Mouse (Mus musculus) macrophage (primary cell): ENCODE data around the gene Dnajb2. TPM values are rescaled to one million over a fixed set of nuclear protein-coding genes. Genes with fewer than 3 reads are reported as not detected.

Experiments
- H3K27ac ChIP-seq: fragments of 350-480 bp; formaldehyde crosslinking; 2 replicates; pipeline ENCODE4 v1.9.0; 2021
- H3K36me3 ChIP-seq: fragments of 350-480 bp; formaldehyde crosslinking; 2 replicates; pipeline ENCODE4 v1.9.0; 2021; ENCODE audit errors: inconsistent target
- H3K4me3 ChIP-seq: fragments of 350-480 bp; formaldehyde crosslinking; 2 replicates; pipeline ENCODE4 v1.9.0; 2021; ENCODE audit errors: inconsistent target
- H3K79me2 ChIP-seq: fragments of 350-480 bp; formaldehyde crosslinking; 2 replicates; pipeline ENCODE4 v1.9.0; 2021; ENCODE audit errors: inconsistent target
- WGBS: methylation state at CpG from one replicate; pipeline ENCODE4 v1.1.7; 2026; ENCODE audit warnings: inconsistent platforms; ENCODE audit not compliant: missing documents; 5-methylcytosine and 5-hydroxymethylcytosine counted together
- polyA plus RNA-seq: library from polyadenylated mRNA; stranded (reverse); fragments of 250-400 nt; gene quantifications from 3 replicates; pipeline ENCODE4 v1.2.4, GENCODE M21; 2018; ENCODE audit warnings: inconsistent platforms

Dnajb2 gene
- polyA plus RNA-seq, 1 experiment from 2014 or later, result 9.7 TPM

GRCm38 (mm10) chr1:75213096-75213495 lies 23.1 kb upstream of the Dnajb2 start:
- no peak overlapping the region for H3K4me3 ChIP-seq
- 7% methylated on average over 7 of the region's 7 CpGs for WGBS

DNA sequence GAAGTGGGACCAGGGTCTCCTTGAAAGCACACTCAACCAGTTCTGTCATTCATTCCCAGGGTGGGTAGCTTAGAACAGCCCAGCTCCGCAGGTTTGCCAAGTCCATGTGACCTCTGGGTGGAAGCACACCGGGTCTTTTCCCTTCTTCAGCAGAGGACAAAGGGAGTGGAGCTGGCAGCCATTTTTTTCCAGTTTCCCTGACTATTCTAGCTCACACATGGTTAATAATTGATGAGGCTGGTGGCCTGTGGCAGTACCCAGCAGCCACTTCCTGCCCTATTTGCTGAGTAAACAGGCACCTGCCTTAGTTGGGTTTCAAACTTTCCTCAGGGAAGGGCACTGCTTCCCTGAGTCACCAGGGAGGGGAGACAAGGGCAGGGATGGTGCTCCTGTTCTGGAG lies 21.8 kb upstream of the Dnajb2 start:
- Histone ChIP-seq H3K36me3 (peaks cover 21% of the 10 kb centered on the region; the same call in 1 of the 2 replicates), H3K27ac (no peak overlapping the region), H3K79me2 (peaks cover 58% of the 10 kb centered on the region), H3K4me3 (no peak overlapping the region)
- 70% methylated on average over 2 of the region's 2 CpGs for WGBS

More at GRCm38 (mm10) chr1:75213096-75213495, 23.1 kb upstream of the Dnajb2 start:
- H3K79me2 ChIP-seq, result peaks cover 48% of the 10 kb centered on the region
- H3K36me3 ChIP-seq, result peaks cover 21% of the 10 kb centered on the region; the same call in 1 of the 2 replicates
- no peak overlapping the region for H3K27ac ChIP-seq

GRCm38 (mm10) chr1:75214886-75215285 lies 21.3 kb upstream of the Dnajb2 start:
- Histone ChIP-seq H3K79me2 (peaks cover 58% of the 10 kb centered on the region), H3K36me3 (peaks cover 21% of the 10 kb centered on the region; the same call in 1 of the 2 replicates), H3K4me3 (no peak overlapping the region), H3K27ac (no peak overlapping the region)
- WGBS, result 33% methylated on average over 5 of the region's 5 CpGs

DNA sequence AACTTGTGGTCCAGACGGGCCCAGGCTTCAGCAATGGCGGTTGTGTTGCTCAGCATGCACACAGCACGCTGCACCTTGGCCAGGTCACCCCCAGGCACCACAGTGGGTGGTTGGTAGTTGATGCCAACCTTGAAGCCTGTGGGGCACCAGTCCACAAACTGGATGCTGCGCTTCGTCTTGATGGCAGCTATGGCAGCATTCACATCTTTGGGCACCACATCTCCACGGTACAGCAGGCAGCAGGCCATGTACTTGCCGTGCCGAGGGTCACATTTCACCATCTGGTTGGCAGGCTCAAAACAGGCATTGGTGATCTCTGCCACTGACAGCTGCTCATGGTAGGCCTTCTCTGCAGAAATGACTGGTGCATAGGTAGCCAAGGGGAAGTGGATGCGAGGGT lies 20.4 kb upstream of the Dnajb2 start:
- Histone ChIP-seq H3K27ac (no peak overlapping the region), H3K79me2 (peaks cover 57% of the 10 kb centered on the region), H3K4me3 (no peak overlapping the region), H3K36me3 (peaks cover 21% of the 10 kb centered on the region; the same call in 1 of the 2 replicates)
- 73% methylated on average over 9 of the region's 9 CpGs for WGBS

DNA sequence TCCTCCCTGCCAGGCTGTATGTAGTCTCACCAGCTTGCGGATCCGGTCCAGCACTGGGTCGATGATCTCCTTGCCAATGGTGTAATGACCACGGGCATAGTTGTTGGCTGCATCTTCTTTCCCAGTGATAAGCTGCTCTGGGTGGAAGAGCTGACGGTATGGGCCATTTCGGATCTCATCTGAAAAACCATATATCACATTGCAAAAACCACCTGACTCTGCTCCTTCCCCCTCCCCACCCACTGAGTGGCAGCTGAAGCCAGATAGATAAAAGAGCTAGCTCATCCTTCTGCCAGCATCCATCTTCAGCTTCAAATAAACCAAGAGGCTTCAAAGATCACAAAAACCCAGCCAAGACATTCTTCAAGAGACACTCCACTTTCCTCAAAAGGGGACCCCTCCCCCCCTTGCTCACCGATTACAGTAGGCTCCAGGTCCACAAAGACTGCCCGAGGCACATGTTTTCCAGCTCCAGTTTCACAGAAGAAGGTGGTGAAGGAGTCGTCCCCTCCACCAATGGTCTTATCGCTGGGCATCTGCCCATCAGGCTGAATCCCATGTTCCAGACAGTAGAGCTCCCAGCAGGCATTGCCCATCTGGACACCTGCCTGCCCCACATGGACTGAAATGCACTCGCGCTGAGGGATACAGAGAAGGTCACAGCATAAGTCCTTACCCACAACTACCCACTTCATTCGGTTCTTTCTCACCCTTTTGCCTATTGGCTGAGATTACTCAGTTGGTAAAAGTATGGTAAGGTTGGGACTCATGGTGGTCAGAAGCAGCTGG lies 19.2 kb upstream of the Dnajb2 start:
- WGBS, result 69% methylated on average over 11 of the region's 13 CpGs
- H3K79me2 ChIP-seq, result peaks cover 45% of the 10 kb centered on the region
- peaks cover 21% of the 10 kb centered on the region; the same call in 1 of the 2 replicates for H3K36me3 ChIP-seq
- H3K27ac ChIP-seq, result no peak overlapping the region
- no peak overlapping the region for H3K4me3 ChIP-seq

DNA sequence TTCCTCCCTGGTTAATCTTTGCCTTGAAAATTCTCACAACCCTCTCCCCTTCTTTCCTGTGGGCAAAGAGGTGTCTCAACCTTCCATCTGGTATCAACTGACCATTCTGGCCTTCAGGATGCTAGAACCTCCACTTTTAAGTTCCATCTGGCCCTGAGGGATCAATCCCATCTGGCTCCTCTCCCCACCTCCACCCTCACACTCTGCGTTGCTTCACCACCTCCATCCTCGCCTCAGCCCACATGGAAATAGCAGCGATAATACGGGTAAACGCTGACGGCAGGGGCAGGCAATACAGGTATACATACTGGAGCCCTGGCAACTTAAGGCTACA lies 18.3 kb upstream of the Dnajb2 start:
- WGBS, result 9% methylated on average over 6 of the region's 6 CpGs
- H3K36me3 ChIP-seq, result peaks cover 21% of the 10 kb centered on the region; the same call in 1 of the 2 replicates
- peaks cover 36% of the 10 kb centered on the region for H3K79me2 ChIP-seq
- H3K27ac ChIP-seq, result no peak overlapping the region
- H3K4me3 ChIP-seq, result peak overlapping the region; percentile 89

DNA sequence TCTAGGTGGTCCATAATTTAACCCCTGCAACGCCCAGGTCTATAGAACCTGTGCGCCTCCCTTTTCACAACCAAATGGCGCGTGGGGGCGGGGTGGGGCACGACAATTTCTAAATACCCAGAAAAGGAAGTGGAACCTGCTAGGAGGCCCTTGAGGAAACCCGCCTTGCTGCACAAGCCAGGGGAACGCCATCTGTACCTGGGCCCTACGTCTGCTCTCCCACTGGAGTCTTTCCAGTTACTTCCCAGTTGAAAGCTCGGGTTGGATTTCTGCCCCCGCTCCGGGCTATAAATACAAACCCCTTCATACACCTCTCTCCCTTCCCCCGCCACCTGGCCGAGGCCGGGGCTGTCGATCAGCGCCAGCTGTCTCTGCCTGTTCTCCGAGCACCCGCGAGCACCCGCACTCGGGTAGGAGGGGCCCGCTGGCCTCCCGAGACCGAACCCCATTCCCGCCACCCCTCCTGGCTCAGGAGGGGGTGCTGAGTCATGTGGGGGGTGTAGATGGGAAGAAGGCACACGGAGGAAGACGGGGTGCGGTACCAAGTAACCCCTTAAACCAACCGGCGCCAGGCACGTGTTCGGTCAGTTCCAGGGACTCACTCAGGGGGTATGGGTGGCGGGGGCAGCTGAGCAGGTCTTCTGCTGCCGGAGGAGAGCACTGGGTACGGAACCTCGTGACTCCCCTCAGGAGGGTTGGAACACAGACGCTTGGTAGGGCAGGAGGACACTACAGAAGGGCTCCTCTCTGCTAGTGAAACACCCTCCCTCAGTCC lies 17.8 kb upstream of the Dnajb2 start:
- WGBS, result under 1% methylated on average over 37 of the region's 38 CpGs
- H3K36me3 ChIP-seq, result peaks cover 21% of the 10 kb centered on the region; the same call in 1 of the 2 replicates
- H3K27ac ChIP-seq, result peak overlapping the region; percentile 62
- H3K79me2 ChIP-seq, result peaks cover 36% of the 10 kb centered on the region
- H3K4me3 ChIP-seq, result peak overlapping the region; percentile 89

DNA sequence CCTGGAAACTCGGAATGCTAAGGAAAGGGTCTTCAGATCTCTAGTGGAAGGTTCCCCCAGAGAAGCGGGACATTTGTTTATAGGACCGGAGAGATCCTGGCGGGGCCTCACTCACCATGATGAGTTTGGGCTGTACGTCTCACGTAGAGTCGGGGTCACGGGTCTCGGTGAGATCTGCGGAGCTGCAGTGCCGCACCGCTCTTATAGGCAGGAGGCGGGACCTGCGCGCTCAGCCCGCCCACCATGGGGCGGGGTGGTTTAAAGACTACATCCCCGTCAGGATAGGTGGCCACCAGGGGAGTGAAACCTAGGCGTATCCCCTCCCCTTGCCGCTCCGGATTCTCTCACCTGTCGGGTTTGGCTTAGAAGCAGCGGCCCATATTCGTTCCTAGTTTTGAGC lies 17.1 kb upstream of the Dnajb2 start:
- peak overlapping the region; percentile 89 for H3K4me3 ChIP-seq
- peaks cover 30% of the 10 kb centered on the region for H3K79me2 ChIP-seq
- peak overlapping the region; percentile 62 for H3K27ac ChIP-seq
- 0% methylated on average over 24 of the region's 24 CpGs for WGBS
- H3K36me3 ChIP-seq, result peaks cover 15% of the 10 kb centered on the region; the same call in 1 of the 2 replicates

DNA sequence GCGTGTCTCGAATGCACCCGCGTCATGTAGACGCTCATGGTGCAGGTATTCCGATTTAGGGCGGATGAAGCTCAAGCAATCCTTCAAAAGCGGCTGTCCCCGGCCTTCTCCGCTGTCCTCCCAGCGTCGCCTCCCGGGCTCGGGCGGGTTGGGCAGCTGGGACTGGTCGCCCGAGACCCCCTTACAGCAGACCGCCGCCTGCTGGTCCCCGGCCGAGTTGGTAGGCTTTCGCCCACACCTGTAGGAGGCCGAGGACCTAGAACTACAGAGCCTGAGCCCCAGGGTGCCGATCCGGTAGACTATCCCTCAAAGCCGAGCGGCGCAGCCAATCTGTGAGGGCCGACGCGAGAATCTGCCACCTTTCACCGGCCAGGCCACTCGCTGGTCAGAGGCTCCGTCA lies 16.7 kb upstream of the Dnajb2 start, which contains the start of gene Tuba4a:
Gene Tuba4a (minus strand): TSS at position 335 of the 400 bp plus-strand sequence.
- WGBS, result 14% methylated on average over 33 of the region's 34 CpGs
- Histone ChIP-seq H3K79me2 (peaks cover 25% of the 10 kb centered on the region), H3K4me3 (peak within 1 kb of the TSS; percentile 89), H3K27ac (peak within 1 kb of the TSS; percentile 62), H3K36me3 (peaks cover 10% of the 10 kb centered on the region; the same call in 1 of the 2 replicates)

DNA sequence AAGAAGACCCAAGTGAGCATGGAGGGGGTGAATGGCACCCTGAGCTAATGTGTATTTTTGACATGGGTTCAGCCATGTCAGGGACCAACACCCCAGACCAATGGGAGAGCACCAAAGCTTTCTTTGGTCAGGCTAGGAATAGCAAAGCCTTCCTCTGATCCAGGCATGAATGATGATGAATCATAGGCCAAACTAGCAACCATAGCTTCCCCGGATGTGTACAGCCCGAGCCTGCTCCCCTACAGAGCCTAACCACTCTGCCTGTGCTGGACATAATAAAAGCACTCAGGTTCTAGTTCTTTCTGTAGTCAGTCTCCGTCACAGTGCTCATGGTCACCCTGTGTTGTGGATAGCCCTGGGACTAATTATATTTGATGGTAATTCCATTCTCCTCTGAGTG lies 14.7 kb upstream of the Dnajb2 start:
- 87% methylated on average over 3 of the region's 3 CpGs for WGBS
- Histone ChIP-seq H3K4me3 (no peak overlapping the region), H3K27ac (no peak overlapping the region), H3K36me3 (no peaks in the 10 kb centered on the region), H3K79me2 (peaks cover 20% of the 10 kb centered on the region; the same call in 1 of the 2 replicates)

GRCm38 (mm10) chr1:75222926-75223325 lies 13.3 kb upstream of the Dnajb2 start:
- 44% methylated on average over 6 of the region's 6 CpGs for WGBS

GRCm38 (mm10) chr1:75223532-75223931 lies 12.7 kb upstream of the Dnajb2 start:
- 9% methylated on average over 6 of the region's 6 CpGs for WGBS
- no peak overlapping the region for H3K4me3 ChIP-seq
- no peak overlapping the region for H3K27ac ChIP-seq
- peaks cover 5% of the 10 kb centered on the region; the same call in 1 of the 2 replicates for H3K79me2 ChIP-seq
- no peaks in the 10 kb centered on the region for H3K36me3 ChIP-seq

More at GRCm38 (mm10) chr1:75222926-75223325, 13.3 kb upstream of the Dnajb2 start:
- H3K79me2 ChIP-seq, result peaks cover 11% of the 10 kb centered on the region; the same call in 1 of the 2 replicates
- H3K4me3 ChIP-seq, result no peak overlapping the region
- no peak overlapping the region for H3K27ac ChIP-seq
- no peaks in the 10 kb centered on the region for H3K36me3 ChIP-seq

DNA sequence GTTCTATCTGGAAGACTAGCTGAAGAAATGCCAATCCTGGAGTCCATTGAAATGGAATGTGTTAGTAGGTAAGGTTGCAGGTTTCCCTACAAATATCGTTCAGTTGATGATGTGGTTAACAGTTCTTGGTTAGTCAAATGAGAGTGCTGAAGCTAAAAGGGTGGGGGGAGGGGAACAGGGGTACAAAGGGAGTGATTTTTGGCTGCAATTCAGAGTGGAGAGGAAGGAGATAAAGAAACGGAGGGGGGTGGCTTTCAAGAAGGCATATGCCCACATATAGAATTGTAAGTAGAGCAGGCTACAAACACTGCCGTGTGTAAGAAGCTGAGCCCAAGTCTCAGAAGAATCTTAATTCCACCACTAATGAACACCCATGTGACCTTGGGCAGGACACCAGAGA lies 10.7 kb upstream of the Dnajb2 start:
- Histone ChIP-seq H3K27ac (no peak overlapping the region), H3K36me3 (no peaks in the 10 kb centered on the region), H3K79me2 (no peaks in the 10 kb centered on the region), H3K4me3 (no peak overlapping the region)
- 40% methylated on average over 3 of the region's 3 CpGs for WGBS

DNA sequence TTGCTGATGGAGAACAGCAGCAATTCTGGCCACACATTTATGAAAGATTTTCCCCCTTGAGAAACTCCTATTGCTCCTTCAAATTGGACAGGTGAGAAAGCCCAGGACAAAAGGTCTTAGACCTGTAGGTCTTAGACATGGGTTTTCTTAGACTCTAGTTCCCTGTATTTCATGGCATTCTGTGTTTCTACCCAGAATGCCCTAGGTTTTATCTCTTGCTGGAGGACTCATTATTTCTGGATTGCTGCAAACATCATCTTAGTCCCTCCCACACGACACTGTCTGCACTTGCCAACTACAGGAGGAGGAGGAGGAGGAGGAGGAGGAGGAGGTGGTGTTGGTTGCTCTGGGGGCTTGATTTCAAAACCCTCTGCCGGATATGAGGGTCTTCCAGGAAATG lies 10.1 kb upstream of the Dnajb2 start:
- Histone ChIP-seq H3K27ac (no peak overlapping the region), H3K79me2 (no peaks in the 10 kb centered on the region), H3K36me3 (no peaks in the 10 kb centered on the region), H3K4me3 (no peak overlapping the region)
- no CpG with 5 or more reads among the region's 2 CpGs for WGBS

DNA sequence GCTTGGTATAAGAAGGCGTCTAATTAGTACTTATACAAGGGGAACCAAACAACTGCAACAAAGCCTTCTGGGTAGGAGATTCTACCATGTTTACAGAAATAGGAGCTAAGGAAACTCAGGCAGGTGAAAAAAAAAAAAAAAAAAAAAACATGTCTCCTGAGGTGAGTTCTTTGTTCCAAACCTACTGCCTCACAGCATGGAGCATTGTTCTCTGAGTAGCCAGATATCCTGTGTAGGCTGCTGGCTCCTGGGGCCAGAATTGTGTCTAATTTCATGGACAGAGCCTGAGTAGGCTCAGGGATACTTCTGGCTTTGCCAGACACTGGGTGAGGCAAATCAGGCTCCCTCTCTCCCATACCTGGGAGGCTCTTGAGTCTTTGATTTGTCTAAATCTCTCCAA lies 8.6 kb upstream of the Dnajb2 start:
- H3K27ac ChIP-seq, result no peak overlapping the region
- WGBS, result 100% methylated on average over 1 of the region's 1 CpGs
- H3K36me3 ChIP-seq, result no peaks in the 10 kb centered on the region
- no peaks in the 10 kb centered on the region for H3K79me2 ChIP-seq
- H3K4me3 ChIP-seq, result no peak overlapping the region
